Mouse (Mus musculus) liver, embryonic 11.5 days (tissue): ENCODE results near the gene Khdc1b. TPM values are rescaled to one million over a fixed set of nuclear protein-coding genes. Genes with fewer than 3 reads are reported as not detected.

Experiments
- polyA plus RNA-seq: library from polyadenylated mRNA; unstranded; fragments of >200 nt; fragmentation: Nextera tagmentation; extraction: Ambion mirVana; gene quantifications from 2 replicates; pipeline ENCODE4 v1.2.1, GENCODE M21; 2014

Gene Khdc1b
- polyA plus RNA-seq, 1 experiment from 2014 or later: not detected

Other genes starting within 250 kb of the Khdc1b start
- 6.8 and 8.0 TPM in 2 replicates for gene Tmem14a, start 165.0 kb upstream of the Khdc1b start, polyA plus RNA-seq
- gene Gsta3, start 143.0 kb upstream of the Khdc1b start, polyA plus RNA-seq: 0.62 and 1.5 TPM in 2 replicates
- not detected in 2 replicates for gene Khdc1a, start 33.9 kb upstream of the Khdc1b start, polyA plus RNA-seq
- gene Khdc1c, start 15.2 kb upstream of the Khdc1b start, polyA plus RNA-seq: not detected in 2 replicates